Mouse (Mus musculus) CH12.LX (cell line): ENCODE measurements around the gene Nudt11. TPM values are rescaled to one million over a fixed set of nuclear protein-coding genes. Genes with fewer than 3 reads are reported as not detected.

Source experiments
- DNase-seq: peaks from one replicate; pipeline ENCODE4 v3.0.0-alpha.2; 2013; ENCODE audit errors: extremely low read depth
- H3K27ac ChIP-seq: 2 replicates; pipeline ENCODE4 v1.5.1; 2012; ENCODE audit warnings: low read depth, mild to moderate bottlenecking, control low read depth, moderate library complexity; ENCODE audit not compliant: insufficient read depth
- H3K27me3 ChIP-seq: replicated peaks from 2 replicates; pipeline ENCODE3; 2012; ENCODE audit warnings: inconsistent platforms
- H3K36me3 ChIP-seq, 2 experiments: replicated peaks in 1 of 2; 2 replicates each; pipeline versions ENCODE3 to v1.6.1; 2012; ENCODE audit warnings: inconsistent platforms in 1 of 2, low read length in 1 of 2, mild to moderate bottlenecking in 1 of 2, mixed read lengths in 1 of 2, moderate library complexity in 1 of 2; ENCODE audit not compliant: control insufficient read depth in 1 of 2, insufficient read depth in 1 of 2
- H3K4me1 ChIP-seq, 2 experiments: 2 replicates each; pipeline ENCODE4 v1.6.1; 2012; ENCODE audit warnings: inconsistent platforms in 1 of 2, moderate library complexity in 1 of 2; ENCODE audit not compliant: insufficient read depth in 2 of 2, control insufficient read depth in 1 of 2
- H3K4me2 ChIP-seq: 2 replicates; pipeline ENCODE4 v1.6.1; 2012; ENCODE audit warnings: low read depth, mild to moderate bottlenecking, control low read depth; ENCODE audit not compliant: poor library complexity, insufficient read depth, severe bottlenecking
- H3K4me3 ChIP-seq, 3 experiments: fragments of 150-350 bp in 1 of 3; sonication (generic) in 1 of 3; replicated peaks in 1 of 3; 2 replicates each; pipeline versions ENCODE3 to v1.5.1; 2011 to 2012; ENCODE audit warnings: low read depth in 2 of 3, low read length in 2 of 3, mild to moderate bottlenecking in 2 of 3, moderate library complexity in 2 of 3, control low read depth in 1 of 3, improper control_type of control experiment in 1 of 3, inconsistent platforms in 1 of 3, mixed read lengths in 1 of 3; ENCODE audit not compliant: poor library complexity in 1 of 3
- H3K79me2 ChIP-seq: replicated peaks from 2 replicates; pipeline ENCODE4 v1.6.1; 2012; ENCODE audit warnings: mild to moderate bottlenecking, moderate library complexity; ENCODE audit not compliant: control insufficient read depth, poor library complexity, insufficient read depth, severe bottlenecking; ENCODE audit errors: extremely low read depth
- H3K9ac ChIP-seq: 2 replicates; pipeline ENCODE4 v1.6.1; 2012; ENCODE audit warnings: low read depth, mild to moderate bottlenecking, control low read depth, moderate library complexity; ENCODE audit not compliant: insufficient read depth
- H3K9me3 ChIP-seq: replicated peaks from 2 replicates; pipeline ENCODE3; 2012; ENCODE audit warnings: low read length, inconsistent platforms, mixed read lengths
- BHLHE40 ChIP-seq: IDR thresholded peaks from 2 replicates; pipeline ENCODE4 v1.6.1; 2011; ENCODE audit warnings: mild to moderate bottlenecking, low read depth, low read length, improper control_type of control experiment
- ELF1 ChIP-seq: IDR thresholded peaks from 2 replicates; pipeline ENCODE4 v1.6.1; 2014; ENCODE audit warnings: low read depth, mild to moderate bottlenecking, inconsistent platforms, low read length, improper control_type of control experiment
- IRF4 ChIP-seq: IDR thresholded peaks from 2 replicates; pipeline ENCODE4 v1.6.1; 2014; ENCODE audit warnings: low read depth, mild to moderate bottlenecking, inconsistent platforms, low read length, improper control_type of control experiment
- NELFE ChIP-seq: IDR thresholded peaks from 2 replicates; pipeline ENCODE4 v1.6.1; 2011; ENCODE audit warnings: low read depth, low read length, improper control_type of control experiment
- dilution Hi-C: fragments of 300-500 bp; cut with MboI; formaldehyde crosslinking; loops from 2 replicates; pipeline ENCODE4 v1.14.3; 2020; ENCODE audit warnings: low sequenced_read_pairs; ENCODE audit not compliant: extremely low pct_unique_long_range_greater_than_20kb, extremely low pct_ligation_motif_present
- in situ Hi-C: fragments of 300-500 bp; cut with MboI; formaldehyde crosslinking; loops from 3 replicates; pipeline ENCODE4 v1.14.3; 2019; ENCODE audit warnings: low sequenced_read_pairs, low pct_ligation_motif_present, low pct_unique_long_range_greater_than_20kb, mixed read lengths
- polyA plus RNA-seq: library from polyadenylated mRNA; unstranded; fragments of >175 nt; gene quantifications from 2 replicates; pipeline ENCODE4 v1.2.1, GENCODE M21; 2012; ENCODE audit warnings: low read depth; ENCODE audit not compliant: insufficient read length
- total RNA-seq, 2 experiments: library from RNA; depleted of rRNA; stranded (reverse); fragments of 300-350 nt in 1 of 2; fragments of >200 nt in 1 of 2; gene quantifications; 2 replicates each; pipeline ENCODE4 v1.2.3; 2012 to 2014

Gene Nudt11
- total and polyA plus RNA-seq, 3 experiments, result not detected

DNA sequence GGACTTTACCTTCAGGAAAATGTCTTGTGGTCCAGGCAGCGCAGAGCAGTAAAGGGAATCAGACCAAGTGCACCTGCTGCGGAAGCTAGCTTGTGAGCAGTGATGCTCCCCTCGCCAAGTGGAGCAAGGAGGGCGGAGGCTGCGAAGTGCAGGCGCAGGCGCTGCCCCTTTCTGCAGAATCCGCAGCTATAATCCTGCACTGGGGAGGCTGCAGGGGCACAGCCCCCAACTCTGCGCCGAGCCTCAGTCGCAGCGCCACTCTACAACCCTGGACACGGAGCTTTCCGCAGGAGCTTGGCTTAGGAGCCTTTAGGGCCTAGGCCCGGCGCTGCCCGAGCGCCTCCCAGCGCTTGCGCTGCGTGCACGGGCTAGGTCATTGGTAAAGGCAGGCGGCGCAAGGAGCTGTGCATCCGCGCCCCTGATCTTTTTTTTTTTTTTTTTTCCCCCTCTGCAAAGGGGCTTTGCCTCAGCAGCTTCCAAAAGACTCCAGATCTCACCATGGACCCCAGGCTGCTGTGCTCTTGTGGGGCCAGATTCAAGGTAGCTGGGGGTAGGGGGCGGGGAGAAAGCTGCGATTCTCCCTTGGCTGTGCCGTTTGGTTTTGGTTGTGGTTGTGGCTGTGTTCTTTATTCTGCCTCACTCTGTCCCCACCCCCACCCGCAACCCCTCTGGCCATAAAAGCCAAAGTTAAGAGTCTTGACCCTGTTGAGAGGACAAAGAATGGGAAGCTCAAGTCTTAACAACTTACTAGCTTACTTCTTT is 44.9 kb downstream of the Nudt11 start:
- Histone ChIP-seq H3K36me3 (no peaks in the 10 kb centered on the region), H3K4me2 (no peak overlapping the region), H3K4me3 (no peak overlapping the region), H3K4me1 (no peaks in the 10 kb centered on the region), H3K79me2 (no peaks in the 10 kb centered on the region), H3K27ac (no peak overlapping the region), H3K27me3 (no peaks in the 10 kb centered on the region), H3K9me3 (no peaks in the 10 kb centered on the region), H3K9ac (no peak overlapping the region)
- no peak for DNase-seq
- in situ Hi-C loops (no loop called here), dilution Hi-C loops (no loop called here)
- TF ChIP-seq IRF4, result no peak
- TF ChIP-seq BHLHE40, result no peak
- no peak for TF ChIP-seq NELFE
- no peak for TF ChIP-seq ELF1
- TF ChIP-seq, all 38 proteins: peak for 0

Other genes with a start within 250 kb of the Nudt11 start
- not detected in 2 replicates for gene AU022751, start 36.0 kb downstream of the Nudt11 start, total RNA-seq (2012; rRNA removed)
- not detected in 2 replicates for gene AU022751, start 36.0 kb downstream of the Nudt11 start, total RNA-seq (2014; rRNA removed)
- not detected in 2 replicates for gene AU022751, start 36.0 kb downstream of the Nudt11 start, polyA plus RNA-seq
- not detected in 2 replicates for gene Nudt10, start 125.6 kb downstream of the Nudt11 start, total RNA-seq (2012; rRNA removed)
- not detected in 2 replicates for gene Nudt10, start 125.6 kb downstream of the Nudt11 start, total RNA-seq (2014; rRNA removed)
- gene Nudt10, start 125.6 kb downstream of the Nudt11 start, polyA plus RNA-seq, result not detected in 2 replicates